Mouse (Mus musculus): Measurements from ENCODE around the gene Traf3ip1. TPM values are rescaled to one million over a fixed set of nuclear protein-coding genes. Genes with fewer than 3 reads are reported as not detected.

Gene Traf3ip1
- polyA plus RNA-seq, 1 experiment from 2014 or later, result 8.0 TPM

- no peak for DNase-seq
- Histone ChIP-seq H3K27me3 (ENCODE audit: insufficient read depth, low read length) (no peaks in the 10 kb centered on the region), H3K9ac (no peak overlapping the region), H3K4me2 (no peak overlapping the region), H3K9me3 (ENCODE audit: low read depth, low read length) (no peaks in the 10 kb centered on the region), H3K4me3 (ENCODE audit: low read depth, low read length) (no peak overlapping the region), H3K36me3 (ENCODE audit: insufficient read depth) (peaks cover 35% of the 10 kb centered on the region), H3K4me1 (ENCODE audit: insufficient read depth) (no peaks in the 10 kb centered on the region), H3K27ac (ENCODE audit: low read depth) (no peak overlapping the region)
- TF ChIP-seq CTCF (IDR thresholded peaks at IDR 0.05; ENCODE audit: low read depth), result no peak
- no peak for ATAC-seq (ENCODE audit: insufficient read depth)
- 45% methylated on average over 2 of the region's 2 CpGs for WGBS
Measured at GRCm38 (mm10) chr1:91557099-91557498, 62.7 kb downstream of the Traf3ip1 start.

GRCm38 (mm10) chr1:91561226-91561625, 66.8 kb downstream of the Traf3ip1 start:
- ATAC-seq (ENCODE audit: insufficient read depth) (no peak), DNase-seq (no peak)
- H3K4me1 ChIP-seq (ENCODE audit: insufficient read depth), result no peaks in the 10 kb centered on the region
- no peak overlapping the region for H3K4me3 ChIP-seq (ENCODE audit: low read depth, low read length)
- H3K9ac ChIP-seq, result no peak overlapping the region
- no peaks in the 10 kb centered on the region for H3K27me3 ChIP-seq (ENCODE audit: insufficient read depth, low read length)
- WGBS, result 83% methylated on average over 6 of the region's 6 CpGs
- 0 out of 2 replicates have a peak, but pooled peaks cover 2% of the 10 kb centered on the region for H3K36me3 ChIP-seq (ENCODE audit: insufficient read depth)
- no peaks in the 10 kb centered on the region for H3K9me3 ChIP-seq (ENCODE audit: low read depth, low read length)
- no peak overlapping the region for H3K4me2 ChIP-seq
- H3K27ac ChIP-seq (ENCODE audit: low read depth), result no peak overlapping the region
- TF ChIP-seq CTCF (IDR thresholded peaks at IDR 0.05; ENCODE audit: low read depth), result no peak

- no peaks in the 10 kb centered on the region for H3K9me3 ChIP-seq (ENCODE audit: low read depth, low read length)
- H3K27ac ChIP-seq (ENCODE audit: low read depth), result no peak overlapping the region
- no peak for ATAC-seq (ENCODE audit: insufficient read depth)
- no peak overlapping the region for H3K4me3 ChIP-seq (ENCODE audit: low read depth, low read length)
- 77% methylated on average over 4 of the region's 4 CpGs for WGBS
- no peaks in the 10 kb centered on the region for H3K4me1 ChIP-seq (ENCODE audit: insufficient read depth)
- no peak; the same call in 1 of the 2 replicates for TF ChIP-seq CTCF (IDR thresholded peaks at IDR 0.05; ENCODE audit: low read depth)
- no peaks in the 10 kb centered on the region for H3K27me3 ChIP-seq (ENCODE audit: insufficient read depth, low read length)
- H3K9ac ChIP-seq, result no peak overlapping the region
- H3K4me2 ChIP-seq, result no peak overlapping the region
- DNase-seq, result peak; percentile 21
- no peaks in the 10 kb centered on the region for H3K36me3 ChIP-seq (ENCODE audit: insufficient read depth)
Measured at GRCm38 (mm10) chr1:91562977-91563590, 68.6 kb downstream of the Traf3ip1 start.

GRCm38 (mm10) chr1:91564004-91564403, 69.6 kb downstream of the Traf3ip1 start:
- no peaks in the 10 kb centered on the region for H3K27me3 ChIP-seq (ENCODE audit: insufficient read depth, low read length)
- peak; percentile 52 for DNase-seq
- 42% methylated on average over 3 of the region's 3 CpGs for WGBS

GRCm38 (mm10) chr1:91564598-91564997, 70.2 kb downstream of the Traf3ip1 start:
- Histone ChIP-seq H3K36me3 (ENCODE audit: insufficient read depth) (no peaks in the 10 kb centered on the region), H3K27me3 (ENCODE audit: insufficient read depth, low read length) (no peaks in the 10 kb centered on the region), H3K27ac (ENCODE audit: low read depth) (no peak overlapping the region), H3K4me3 (ENCODE audit: low read depth, low read length) (no peak overlapping the region), H3K4me1 (ENCODE audit: insufficient read depth) (no peaks in the 10 kb centered on the region), H3K9ac (no peak overlapping the region), H3K4me2 (no peak overlapping the region), H3K9me3 (ENCODE audit: low read depth, low read length) (no peaks in the 10 kb centered on the region)
- ATAC-seq (ENCODE audit: insufficient read depth) (no peak), DNase-seq (no peak)
- WGBS, result 41% methylated on average over 6 of the region's 6 CpGs
- no peak for TF ChIP-seq CTCF (IDR thresholded peaks at IDR 0.05; ENCODE audit: low read depth)

More at GRCm38 (mm10) chr1:91564004-91564403, 69.6 kb downstream of the Traf3ip1 start:
- TF ChIP-seq CTCF (IDR thresholded peaks at IDR 0.05; ENCODE audit: low read depth), result peak; percentile 56
- H3K27ac ChIP-seq (ENCODE audit: low read depth), result no peak overlapping the region
- no peak overlapping the region for H3K4me3 ChIP-seq (ENCODE audit: low read depth, low read length)
- no peaks in the 10 kb centered on the region for H3K4me1 ChIP-seq (ENCODE audit: insufficient read depth)
- H3K9me3 ChIP-seq (ENCODE audit: low read depth, low read length), result no peaks in the 10 kb centered on the region
- H3K36me3 ChIP-seq (ENCODE audit: insufficient read depth), result no peaks in the 10 kb centered on the region
- no peak overlapping the region for H3K4me2 ChIP-seq
- no peak overlapping the region for H3K9ac ChIP-seq
- no peak for ATAC-seq (ENCODE audit: insufficient read depth)

GRCm38 (mm10) chr1:91567269-91567668, 72.8 kb downstream of the Traf3ip1 start:
- WGBS, result 78% methylated on average over 2 of the region's 2 CpGs
- no peak for TF ChIP-seq CTCF (IDR thresholded peaks at IDR 0.05; ENCODE audit: low read depth)
- Histone ChIP-seq H3K4me3 (ENCODE audit: low read depth, low read length) (no peak overlapping the region), H3K4me2 (no peak overlapping the region), H3K27me3 (ENCODE audit: insufficient read depth, low read length) (no peaks in the 10 kb centered on the region), H3K36me3 (ENCODE audit: insufficient read depth) (no peaks in the 10 kb centered on the region), H3K9me3 (ENCODE audit: low read depth, low read length) (no peaks in the 10 kb centered on the region), H3K27ac (ENCODE audit: low read depth) (no peak overlapping the region), H3K9ac (no peak overlapping the region), H3K4me1 (ENCODE audit: insufficient read depth) (no peaks in the 10 kb centered on the region)
- DNase-seq, result no peak
- ATAC-seq (ENCODE audit: insufficient read depth), result no peak

- no peak for ATAC-seq (ENCODE audit: insufficient read depth)
- no peak for DNase-seq
Measured at GRCm38 (mm10) chr1:91572458-91572857, 78.0 kb downstream of the Traf3ip1 start.

More at GRCm38 (mm10) chr1:91572458-91572857, 78.0 kb downstream of the Traf3ip1 start:
- Histone ChIP-seq H3K36me3 (ENCODE audit: insufficient read depth) (no peaks in the 10 kb centered on the region), H3K9ac (no peak overlapping the region), H3K27ac (ENCODE audit: low read depth) (no peak overlapping the region), H3K4me3 (ENCODE audit: low read depth, low read length) (no peak overlapping the region), H3K4me2 (no peak overlapping the region), H3K9me3 (ENCODE audit: low read depth, low read length) (no peaks in the 10 kb centered on the region), H3K4me1 (ENCODE audit: insufficient read depth) (no peaks in the 10 kb centered on the region), H3K27me3 (ENCODE audit: insufficient read depth, low read length) (no peaks in the 10 kb centered on the region)
- WGBS, result 72% methylated on average over 10 of the region's 10 CpGs
- TF ChIP-seq CTCF (IDR thresholded peaks at IDR 0.05; ENCODE audit: low read depth), result no peak

Measured in lung, embryonic 14.5 days (tissue).